Mouse (Mus musculus) lung, postnatal 0 days (tissue): Measurements from ENCODE around the gene Pink1.
A peak's percentile ranks its signal among the peaks of the same experiment; 100 is the strongest.

Experiments
- CTCF ChIP-seq: IDR thresholded peaks from 2 replicates; pipeline ENCODE4 v1.5.1; 2016; ENCODE audit warnings: antibody characterized with exemption, mild to moderate bottlenecking
- EP300 ChIP-seq: IDR thresholded peaks from 2 replicates; pipeline ENCODE4 v1.6.1; 2016; ENCODE audit warnings: antibody characterized with exemption, mild to moderate bottlenecking, control low read depth

GRCm38 (mm10) chr4:138282834-138283233, 43.3 kb downstream of the Pink1 start:
- TF ChIP-seq CTCF = peak; percentile 100
- no peak for TF ChIP-seq EP300
